Mouse (Mus musculus) kidney, adult 2 months (tissue): ENCODE results near the gene Grk3. TPM values are rescaled to one million over a fixed set of nuclear protein-coding genes. Genes with fewer than 3 reads are reported as not detected.
A peak's percentile ranks its signal among the peaks of the same experiment; 100 is the strongest.

ENCODE experiments used
- DNase-seq: peaks from one replicate; pipeline ENCODE4 v3.0.0; 2021
- H3K27ac ChIP-seq: fragments of 200-500 bp; 2 replicates; pipeline ENCODE4 v1.5.1; 2012; ENCODE audit warnings: low read depth, low read length, control low read depth, inconsistent platforms; ENCODE audit not compliant: insufficient read depth
- H3K27me3 ChIP-seq: fragments of 200-500 bp; replicated peaks from 2 replicates; pipeline ENCODE4 v1.6.1; 2012; ENCODE audit warnings: mild to moderate bottlenecking, moderate library complexity, low read length, inconsistent platforms; ENCODE audit not compliant: control insufficient read depth, insufficient read depth
- H3K36me3 ChIP-seq: fragments of 200-500 bp; 2 replicates; pipeline ENCODE4 v1.6.1; 2012; ENCODE audit warnings: mild to moderate bottlenecking, moderate library complexity, low read length, inconsistent platforms; ENCODE audit not compliant: control insufficient read depth, insufficient read depth
- H3K4me1 ChIP-seq: fragments of 200-500 bp; 2 replicates; pipeline ENCODE4 v1.6.1; 2011; ENCODE audit warnings: low read length; ENCODE audit not compliant: control insufficient read depth, insufficient read depth
- H3K4me3 ChIP-seq: fragments of 200-500 bp; 2 replicates; pipeline ENCODE4 v1.5.1; 2011; ENCODE audit warnings: mild to moderate bottlenecking, low read depth, low read length, control low read depth; ENCODE audit not compliant: insufficient read depth
- CTCF ChIP-seq: fragments of 200-500 bp; conservative IDR thresholded peaks from 2 replicates; pipeline ENCODE4 v1.5.1; 2011; ENCODE audit warnings: low read depth, mild to moderate bottlenecking, control low read depth, low read length, moderate library complexity, mixed read lengths; ENCODE audit not compliant: insufficient read depth, insufficient read length
- POLR2A ChIP-seq: fragments of 200-500 bp; IDR thresholded peaks from one replicate; pipeline ENCODE4 v1.6.1; 2011; ENCODE audit warnings: low read depth, low read length, control low read depth
- WGBS: fragments of 180-500 bp; shearing (Covaris S2); methylation state at CpG from one replicate; pipeline ENCODE4 v1.1.7; 2018; 5-methylcytosine and 5-hydroxymethylcytosine counted together
- polyA plus RNA-seq: library from polyadenylated mRNA; depleted of rRNA; stranded (reverse); fragments of >200 nt; gene quantifications from 2 replicates; pipeline ENCODE4 v1.2.3, GENCODE M21; 2012

The Grk3 gene
- polyA plus RNA-seq, 1 experiment: 5.9 TPM

DNA sequence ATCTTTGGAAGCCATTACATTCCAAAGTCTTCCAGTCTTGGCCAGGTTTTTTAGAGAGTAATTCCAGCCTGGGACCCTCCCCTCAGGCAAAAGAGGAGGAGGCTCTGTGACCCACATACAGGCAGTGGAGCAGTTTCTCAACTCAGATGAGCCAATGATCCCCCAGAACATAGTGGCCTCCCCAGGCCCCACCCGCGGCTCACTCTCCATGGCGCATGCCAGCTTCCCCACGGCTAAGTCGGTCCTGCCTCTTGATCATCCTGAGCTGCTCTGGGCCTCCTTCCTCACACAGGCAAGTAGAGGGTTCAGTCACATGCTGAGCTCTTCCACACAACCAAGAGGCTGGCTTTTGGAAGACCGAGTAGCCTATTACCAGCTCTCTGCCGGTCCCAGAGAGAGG is 126.9 kb downstream of the Grk3 start:
- Histone ChIP-seq H3K36me3 (no peaks in the 10 kb centered on the region), H3K4me3 (no peak overlapping the region), H3K4me1 (no peaks in the 10 kb centered on the region), H3K27ac (no peak overlapping the region), H3K27me3 (no peaks in the 10 kb centered on the region)
- WGBS: 71% methylated on average over 7 of the region's 7 CpGs
- no peak for DNase-seq
- TF ChIP-seq POLR2A: no peak
- TF ChIP-seq CTCF: no peak

DNA sequence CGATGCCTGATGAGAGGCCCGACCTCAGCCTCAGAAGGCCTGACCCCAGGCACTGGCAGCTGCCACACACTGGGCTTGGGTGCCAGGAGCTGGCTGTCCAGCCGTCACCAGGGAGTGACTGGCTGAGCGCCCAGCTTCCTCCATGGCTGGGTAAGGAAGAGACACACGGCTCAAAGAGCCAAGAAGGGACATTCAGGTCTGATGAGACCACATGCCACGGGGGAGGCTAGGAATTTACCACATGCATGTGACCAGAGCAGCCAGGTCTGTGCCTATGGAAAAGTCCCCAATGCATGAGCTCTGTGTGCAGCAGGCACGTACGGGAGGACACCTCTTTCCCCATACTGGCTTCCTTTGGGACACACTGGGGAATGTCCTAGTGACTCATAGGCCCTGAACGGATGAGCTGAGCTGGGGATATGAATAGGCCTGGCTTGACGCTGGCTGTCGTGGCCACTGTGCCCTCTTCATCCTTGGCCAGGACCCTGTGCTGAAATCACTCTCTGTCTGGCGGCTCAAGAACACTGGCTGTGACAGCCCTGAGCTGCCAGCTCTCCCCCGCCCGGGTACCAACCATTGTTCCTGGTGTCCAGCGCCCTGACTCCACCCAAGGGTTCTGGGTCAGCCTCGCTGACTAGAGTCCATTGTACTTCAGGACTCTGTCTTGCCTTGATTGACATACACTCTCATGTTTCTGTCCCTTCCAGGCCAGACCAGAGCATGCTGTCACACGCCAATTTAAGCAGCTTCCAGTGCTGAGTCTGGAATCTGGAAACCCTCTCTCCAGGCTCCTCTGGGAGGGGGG is 128.7 kb downstream of the Grk3 start:
- no peaks in the 10 kb centered on the region for H3K27me3 ChIP-seq
- peak; percentile 63 for DNase-seq
- H3K4me1 ChIP-seq: no peaks in the 10 kb centered on the region
- WGBS: 54% methylated on average over 17 of the region's 17 CpGs
- TF ChIP-seq CTCF (no peak), POLR2A (no peak)
- no peak overlapping the region for H3K4me3 ChIP-seq
- no peaks in the 10 kb centered on the region for H3K36me3 ChIP-seq
- H3K27ac ChIP-seq: no peak overlapping the region

DNA sequence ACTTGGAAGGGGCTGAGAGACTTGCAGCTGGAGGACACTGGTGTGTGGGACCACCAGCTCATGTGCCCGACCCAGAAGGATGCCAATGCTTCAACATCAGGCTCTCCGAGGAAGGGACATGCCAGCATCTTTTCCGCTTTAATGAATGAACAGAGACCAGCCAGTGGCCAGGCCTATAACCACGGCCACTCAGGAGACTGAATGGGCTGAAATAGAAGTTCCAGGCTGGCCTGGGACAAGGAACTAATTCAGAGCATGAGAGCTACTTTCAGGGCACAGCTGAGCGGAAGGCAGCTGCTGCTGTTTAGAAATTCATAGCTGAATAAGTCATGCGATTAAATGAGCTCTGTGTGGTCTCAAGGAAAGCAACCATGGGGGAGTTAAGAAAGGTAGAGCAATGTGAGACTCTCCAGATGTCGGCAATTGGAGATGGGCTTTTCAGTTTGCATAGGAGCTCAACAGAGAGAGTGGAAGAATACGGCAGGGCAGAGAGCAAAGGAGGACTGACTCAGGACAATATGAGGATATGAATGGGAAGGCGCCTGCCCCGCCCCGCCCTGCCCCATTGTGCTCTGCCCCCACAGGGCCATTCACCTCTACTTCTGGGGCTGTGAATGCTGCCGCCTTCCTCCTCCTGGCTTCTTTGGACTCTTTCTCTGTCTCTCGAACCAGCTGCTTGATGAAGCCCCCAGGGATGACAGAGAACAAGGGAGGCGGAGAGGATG is 138.0 kb downstream of the Grk3 start:
- Histone ChIP-seq H3K36me3 (no peaks in the 10 kb centered on the region), H3K4me3 (no peak overlapping the region), H3K4me1 (no peaks in the 10 kb centered on the region), H3K27me3 (no peaks in the 10 kb centered on the region), H3K27ac (no peak overlapping the region)
- DNase-seq: no peak
- 61% methylated on average over 14 of the region's 14 CpGs for WGBS
- no peak for TF ChIP-seq POLR2A
- TF ChIP-seq CTCF: no peak

DNA sequence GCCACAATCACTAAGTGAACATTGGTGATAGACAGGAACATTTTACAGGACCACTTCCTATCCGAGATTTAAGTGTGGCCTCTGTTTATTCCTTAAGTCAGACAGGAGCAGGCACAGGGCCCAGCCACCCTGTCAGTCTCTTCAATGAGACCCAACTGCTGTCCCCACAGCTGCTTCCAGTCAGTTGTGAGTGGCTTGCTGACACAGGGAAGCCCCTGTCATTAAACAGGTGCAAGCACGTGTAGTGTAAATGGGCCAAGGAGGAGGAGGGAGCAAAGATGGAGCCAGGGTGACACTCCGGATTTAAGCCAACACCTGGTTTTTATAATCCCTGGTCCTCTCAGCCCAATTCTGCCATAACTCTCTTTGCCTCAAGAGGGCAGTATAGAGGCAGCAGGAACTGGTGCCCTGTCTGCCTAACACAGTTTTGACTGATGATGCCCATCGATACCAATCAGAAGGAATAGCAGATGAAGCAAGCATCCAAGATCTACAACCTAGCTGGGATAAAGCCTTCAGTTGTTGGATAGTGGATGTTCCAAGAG is 138.7 kb downstream of the Grk3 start:
- no peaks in the 10 kb centered on the region for H3K4me1 ChIP-seq
- H3K4me3 ChIP-seq: no peak overlapping the region
- DNase-seq: peak; percentile 58
- 19% methylated on average over 4 of the region's 4 CpGs for WGBS
- no peak overlapping the region for H3K27ac ChIP-seq
- no peaks in the 10 kb centered on the region for H3K27me3 ChIP-seq
- no peaks in the 10 kb centered on the region for H3K36me3 ChIP-seq
- TF ChIP-seq CTCF (peak; percentile 90), POLR2A (no peak)

DNA sequence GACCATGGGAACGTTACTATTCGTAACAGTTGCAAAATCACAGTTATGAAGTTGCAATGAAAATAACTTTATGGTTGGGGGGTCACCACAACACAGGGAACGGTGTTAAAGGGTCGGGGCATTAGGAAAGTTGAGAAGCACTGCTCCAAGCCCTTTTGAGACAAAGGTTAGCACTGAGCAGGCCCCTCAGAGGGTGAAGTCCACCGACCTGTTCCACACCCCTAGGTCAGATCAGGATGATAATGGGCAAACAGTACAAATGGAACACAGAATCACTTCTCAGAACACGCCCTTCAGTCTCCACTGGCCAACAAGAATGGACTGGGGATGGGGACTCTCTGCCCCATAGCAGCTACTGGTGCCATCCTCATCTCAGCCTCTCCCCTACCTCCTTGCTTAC is 142.6 kb downstream of the Grk3 start:
- no peak overlapping the region for H3K27ac ChIP-seq
- no peak for TF ChIP-seq CTCF
- TF ChIP-seq POLR2A: no peak
- DNase-seq: no peak
- H3K4me3 ChIP-seq: no peak overlapping the region
- no peaks in the 10 kb centered on the region for H3K27me3 ChIP-seq
- no peaks in the 10 kb centered on the region for H3K36me3 ChIP-seq
- no peaks in the 10 kb centered on the region for H3K4me1 ChIP-seq
- WGBS: 63% methylated on average over 6 of the region's 6 CpGs

DNA sequence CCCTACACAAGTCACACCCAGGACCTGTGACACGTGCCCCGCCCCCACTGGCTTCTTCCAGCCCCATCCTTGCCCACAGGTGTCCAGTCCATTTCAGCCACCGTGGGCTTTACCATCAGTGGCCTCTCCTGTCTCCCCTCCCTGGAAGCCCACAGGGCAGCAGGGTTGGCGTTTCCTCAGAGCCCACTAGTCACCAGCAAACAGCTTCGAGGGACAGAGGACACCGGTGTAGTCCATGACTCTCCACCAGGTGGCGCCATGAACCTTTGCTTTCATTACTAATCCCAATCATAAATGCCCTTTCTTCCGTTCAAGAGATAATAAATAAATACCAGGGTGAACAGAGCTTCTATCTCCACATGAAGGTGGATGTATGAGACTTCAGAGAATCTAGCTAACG is 144.9 kb downstream of the Grk3 start:
- TF ChIP-seq POLR2A (no peak), CTCF (peak; percentile 87)
- no peak overlapping the region for H3K27ac ChIP-seq
- WGBS: 24% methylated on average over 9 of the region's 9 CpGs

DNA sequence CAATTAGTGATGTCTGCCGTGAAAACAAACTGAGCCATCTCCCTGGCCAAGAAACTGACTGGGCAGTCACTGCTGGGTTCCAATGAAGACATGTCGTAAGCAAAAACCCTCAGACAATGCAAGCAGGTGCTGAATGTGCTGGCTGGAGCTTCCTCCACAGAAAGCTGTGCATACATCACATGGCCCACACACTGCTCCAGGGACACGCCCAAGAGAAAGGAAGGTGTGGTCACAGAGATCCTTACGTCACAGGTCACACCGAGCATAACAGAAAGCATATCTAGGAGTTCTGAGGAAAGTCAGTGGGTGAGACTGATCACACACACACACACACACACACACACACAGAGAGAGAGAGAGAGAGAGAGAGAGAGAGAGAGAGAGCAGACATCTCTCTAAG is 147.0 kb downstream of the Grk3 start:
- Histone ChIP-seq H3K4me3 (no peak overlapping the region), H3K27ac (no peak overlapping the region), H3K4me1 (no peaks in the 10 kb centered on the region), H3K36me3 (no peaks in the 10 kb centered on the region), H3K27me3 (no peaks in the 10 kb centered on the region)
- WGBS: 81% methylated on average over 5 of the region's 5 CpGs
- DNase-seq: no peak
- TF ChIP-seq POLR2A (no peak), CTCF (no peak)

More for the DNA sequence above, 144.9 kb downstream of the Grk3 start:
- H3K27me3 ChIP-seq: no peaks in the 10 kb centered on the region
- peak; percentile 65 for DNase-seq
- no peaks in the 10 kb centered on the region for H3K4me1 ChIP-seq
- no peak overlapping the region for H3K4me3 ChIP-seq
- no peaks in the 10 kb centered on the region for H3K36me3 ChIP-seq
